Mouse (Mus musculus): ENCODE data around the gene Rph3al.

DNA sequence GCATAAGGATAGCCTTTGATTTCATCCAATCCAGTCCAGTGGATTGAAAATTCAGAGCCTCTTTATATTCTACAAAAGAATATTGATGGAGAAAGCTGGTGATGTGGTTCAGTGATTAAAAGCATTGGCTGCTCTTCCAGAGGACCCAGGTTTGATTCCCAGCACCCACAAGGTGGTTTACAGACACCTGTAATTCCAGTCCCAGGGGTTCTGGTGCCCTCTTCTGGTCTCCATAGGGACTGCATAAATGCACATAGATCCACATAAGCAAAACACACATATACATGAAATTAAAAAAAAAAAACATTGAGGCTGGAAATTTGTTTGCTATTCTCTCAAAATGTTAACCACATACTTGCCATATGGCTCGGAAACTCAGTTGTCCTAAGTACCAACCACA lies 26.3 kb downstream of the Rph3al start:
- TF ChIP-seq CTCF (IDR thresholded peaks at IDR 0.05; ENCODE audit: extremely low read depth, insufficient read depth, insufficient read length, insufficient replicate concordance) (no peak), POLR2A (IDR thresholded peaks at IDR 0.05; ENCODE audit: low read depth, low read length) (no peak)
